Mouse (Mus musculus): ENCODE results near the gene Umad1. TPM values are rescaled to one million over a fixed set of nuclear protein-coding genes. Genes with fewer than 3 reads are reported as not detected.

Umad1 gene
- polyA plus RNA-seq, 1 experiment from 2014 or later = 60.0 TPM

- no peak overlapping the region for H3K27ac ChIP-seq (ENCODE audit: low read depth, low read length)
- H3K4me1 ChIP-seq (ENCODE audit: control insufficient read depth, insufficient read depth, low read length) = no peaks in the 10 kb centered on the region
- no peaks in the 10 kb centered on the region for H3K27me3 ChIP-seq (ENCODE audit: control insufficient read depth, insufficient read depth, low read length)
- ATAC-seq (ENCODE audit: low read depth) = no peak
- no peak overlapping the region for H3K9ac ChIP-seq (replicated peaks; ENCODE audit: low read depth, low read length)
- no peaks in the 10 kb centered on the region for H3K36me3 ChIP-seq (ENCODE audit: control insufficient read depth, insufficient read depth, low read length)
- H3K9me3 ChIP-seq (ENCODE audit: control insufficient read depth, low read length) = no peaks in the 10 kb centered on the region
- H3K4me2 ChIP-seq (ENCODE audit: low read depth, low read length) = no peak overlapping the region
- H3K4me3 ChIP-seq (ENCODE audit: low read depth, low read length) = no peak overlapping the region
- WGBS = 90% methylated on average over 5 of the region's 5 CpGs
Measured at GRCm38 (mm10) chr6:8465985-8466384, 206.9 kb downstream of the Umad1 start.

DNA sequence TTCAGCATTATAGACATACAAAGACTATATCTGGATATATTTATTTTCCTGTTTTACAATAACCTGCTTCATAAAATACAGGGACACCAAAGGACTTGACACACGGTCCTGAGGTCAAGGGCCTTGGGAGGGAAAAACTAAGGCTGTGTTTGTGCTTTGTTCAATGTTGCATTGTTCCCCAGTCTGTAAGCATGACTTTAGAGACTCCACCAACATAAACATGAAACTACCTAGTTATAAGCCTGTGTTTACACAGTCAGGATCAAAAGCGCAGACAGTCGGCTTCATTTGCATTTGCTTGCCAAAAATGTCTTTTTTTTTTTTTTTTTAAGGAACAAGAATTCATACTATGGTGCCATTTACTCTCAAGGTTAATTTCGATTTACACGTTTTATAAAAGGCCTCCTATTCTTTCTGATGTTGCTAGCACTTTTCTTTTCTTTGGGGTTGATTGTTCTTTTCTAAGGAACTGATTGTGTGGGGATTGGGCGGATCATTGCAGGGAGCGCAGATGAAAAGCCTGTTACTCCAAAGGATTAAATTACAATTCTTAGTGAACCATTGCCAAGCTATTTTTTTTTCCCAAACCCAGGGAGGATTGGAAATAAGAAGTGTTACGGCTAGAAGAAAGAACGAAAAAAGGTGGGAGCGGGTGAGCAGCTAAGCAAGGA is 208.7 kb downstream of the Umad1 start:
- no peaks in the 10 kb centered on the region for H3K36me3 ChIP-seq (ENCODE audit: control insufficient read depth, insufficient read depth, low read length)
- no peaks in the 10 kb centered on the region for H3K9me3 ChIP-seq (ENCODE audit: control insufficient read depth, low read length)
- H3K27ac ChIP-seq (ENCODE audit: low read depth, low read length) = no peak overlapping the region
- H3K4me2 ChIP-seq (ENCODE audit: low read depth, low read length) = no peak overlapping the region
- 34% methylated on average over 10 of the region's 10 CpGs for WGBS
- H3K4me1 ChIP-seq (ENCODE audit: control insufficient read depth, insufficient read depth, low read length) = no peaks in the 10 kb centered on the region
- no peak for ATAC-seq (ENCODE audit: low read depth)
- H3K27me3 ChIP-seq (ENCODE audit: control insufficient read depth, insufficient read depth, low read length) = no peaks in the 10 kb centered on the region
- no peak overlapping the region for H3K4me3 ChIP-seq (ENCODE audit: low read depth, low read length)
- no peak overlapping the region for H3K9ac ChIP-seq (replicated peaks; ENCODE audit: low read depth, low read length)

DNA sequence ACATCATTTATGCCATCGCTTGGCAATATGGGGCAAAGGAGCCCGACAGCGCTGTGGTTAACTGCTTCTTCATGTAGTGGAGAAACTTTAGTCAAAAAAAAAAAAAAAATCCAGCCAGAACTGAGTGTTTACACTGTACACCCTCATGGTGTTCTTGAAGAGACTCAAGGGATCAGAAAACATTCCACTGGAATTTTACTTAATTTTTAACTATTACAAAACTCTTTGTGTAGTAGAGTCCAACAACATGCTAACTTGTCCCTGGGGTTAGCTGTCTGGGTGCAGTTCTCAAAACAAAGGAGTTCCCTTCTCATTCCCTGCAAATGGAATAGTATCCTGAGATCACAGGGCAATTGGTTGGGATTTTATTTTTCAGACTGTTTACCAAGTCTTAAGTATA is 210.8 kb downstream of the Umad1 start:
- Histone ChIP-seq H3K9ac (replicated peaks; ENCODE audit: low read depth, low read length) (no peak overlapping the region), H3K27ac (ENCODE audit: low read depth, low read length) (no peak overlapping the region), H3K4me2 (ENCODE audit: low read depth, low read length) (no peak overlapping the region), H3K4me3 (ENCODE audit: low read depth, low read length) (no peak overlapping the region), H3K36me3 (ENCODE audit: control insufficient read depth, insufficient read depth, low read length) (no peaks in the 10 kb centered on the region), H3K9me3 (ENCODE audit: control insufficient read depth, low read length) (no peaks in the 10 kb centered on the region), H3K27me3 (ENCODE audit: control insufficient read depth, insufficient read depth, low read length) (no peaks in the 10 kb centered on the region), H3K4me1 (ENCODE audit: control insufficient read depth, insufficient read depth, low read length) (no peaks in the 10 kb centered on the region)
- no peak for ATAC-seq (ENCODE audit: low read depth)
- WGBS = 94% methylated on average over 3 of the region's 3 CpGs

DNA sequence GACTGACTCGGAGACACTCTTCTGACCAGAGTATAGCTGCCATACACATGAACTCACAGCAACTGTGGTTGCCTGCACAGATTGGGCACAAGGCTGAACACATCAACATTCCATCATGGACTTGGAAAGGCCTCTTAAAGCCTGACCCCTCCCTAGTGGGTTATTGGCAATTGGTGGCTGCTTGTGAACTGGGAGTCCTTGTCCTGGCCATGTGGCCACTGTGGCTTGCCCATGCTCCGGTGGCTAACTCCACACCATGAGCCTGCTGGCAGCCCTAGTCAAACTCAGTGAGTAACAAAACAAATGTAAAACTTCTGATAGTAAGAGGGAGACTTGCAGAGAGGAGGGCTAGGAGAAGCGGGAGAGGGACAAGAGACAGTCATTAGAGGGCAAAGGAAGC is 213.0 kb downstream of the Umad1 start:
- ATAC-seq (ENCODE audit: low read depth) = no peak
- Histone ChIP-seq H3K27me3 (ENCODE audit: control insufficient read depth, insufficient read depth, low read length) (no peaks in the 10 kb centered on the region), H3K36me3 (ENCODE audit: control insufficient read depth, insufficient read depth, low read length) (no peaks in the 10 kb centered on the region), H3K4me2 (ENCODE audit: low read depth, low read length) (no peak overlapping the region), H3K4me1 (ENCODE audit: control insufficient read depth, insufficient read depth, low read length) (no peaks in the 10 kb centered on the region), H3K9me3 (ENCODE audit: control insufficient read depth, low read length) (no peaks in the 10 kb centered on the region), H3K9ac (replicated peaks; ENCODE audit: low read depth, low read length) (no peak overlapping the region), H3K27ac (ENCODE audit: low read depth, low read length) (no peak overlapping the region), H3K4me3 (ENCODE audit: low read depth, low read length) (no peak overlapping the region)
- WGBS = 88% methylated on average over 3 of the region's 3 CpGs

DNA sequence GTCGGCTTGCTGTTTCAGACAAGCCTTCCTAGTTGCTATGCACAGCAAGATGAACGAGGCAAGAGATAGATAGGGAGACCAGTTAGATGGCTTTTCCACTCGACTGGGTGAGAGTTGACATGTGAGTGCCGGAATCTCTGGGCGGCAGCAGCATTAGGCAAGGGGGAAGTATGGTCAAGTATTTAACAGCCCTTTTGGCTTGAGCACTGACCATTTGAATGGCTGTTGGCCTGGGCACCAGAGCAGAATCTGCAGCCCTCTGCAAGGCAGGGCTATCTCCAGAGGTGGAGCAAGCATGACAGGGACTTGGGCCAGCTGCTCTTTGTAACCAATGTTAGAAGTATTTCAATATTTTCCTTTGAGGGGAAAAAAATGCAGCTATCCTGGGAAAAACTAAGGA is 213.8 kb downstream of the Umad1 start:
- H3K9me3 ChIP-seq (ENCODE audit: control insufficient read depth, low read length) = no peaks in the 10 kb centered on the region
- no peak overlapping the region for H3K4me3 ChIP-seq (ENCODE audit: low read depth, low read length)
- H3K4me2 ChIP-seq (ENCODE audit: low read depth, low read length) = no peak overlapping the region
- H3K36me3 ChIP-seq (ENCODE audit: control insufficient read depth, insufficient read depth, low read length) = no peaks in the 10 kb centered on the region
- H3K27ac ChIP-seq (ENCODE audit: low read depth, low read length) = no peak overlapping the region
- H3K9ac ChIP-seq (replicated peaks; ENCODE audit: low read depth, low read length) = no peak overlapping the region
- H3K27me3 ChIP-seq (ENCODE audit: control insufficient read depth, insufficient read depth, low read length) = no peaks in the 10 kb centered on the region
- no peak for ATAC-seq (ENCODE audit: low read depth)
- 80% methylated on average over 5 of the region's 5 CpGs for WGBS
- H3K4me1 ChIP-seq (ENCODE audit: control insufficient read depth, insufficient read depth, low read length) = no peaks in the 10 kb centered on the region

DNA sequence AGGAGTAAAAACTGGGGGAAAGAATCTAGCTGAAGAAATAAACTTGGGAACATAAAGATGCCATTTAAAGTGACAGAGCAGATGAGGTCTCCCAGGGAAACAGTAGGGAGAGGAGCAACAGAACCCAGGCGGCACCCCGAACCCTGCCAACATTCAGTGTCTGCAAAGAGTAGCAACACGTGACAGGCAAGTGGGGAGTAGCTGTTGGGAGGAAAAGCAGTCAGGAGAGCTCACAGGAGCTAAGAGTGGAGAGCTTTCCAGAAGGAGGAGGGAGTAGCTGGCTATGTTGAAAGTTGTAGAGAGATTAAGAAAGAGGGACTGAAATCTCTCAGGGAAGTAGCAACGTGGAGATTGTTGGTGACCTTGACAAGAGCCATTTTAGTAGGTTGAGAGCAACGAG is 214.4 kb downstream of the Umad1 start:
- WGBS = 68% methylated on average over 5 of the region's 5 CpGs

GRCm38 (mm10) chr6:8474316-8474715 is 215.2 kb downstream of the Umad1 start:
- H3K9me3 ChIP-seq (ENCODE audit: control insufficient read depth, low read length) = no peaks in the 10 kb centered on the region
- no peak overlapping the region for H3K4me3 ChIP-seq (ENCODE audit: low read depth, low read length)
- H3K27ac ChIP-seq (ENCODE audit: low read depth, low read length) = no peak overlapping the region
- no peak for ATAC-seq (ENCODE audit: low read depth)
- H3K36me3 ChIP-seq (ENCODE audit: control insufficient read depth, insufficient read depth, low read length) = no peaks in the 10 kb centered on the region
- no peaks in the 10 kb centered on the region for H3K4me1 ChIP-seq (ENCODE audit: control insufficient read depth, insufficient read depth, low read length)
- H3K4me2 ChIP-seq (ENCODE audit: low read depth, low read length) = no peak overlapping the region
- H3K27me3 ChIP-seq (ENCODE audit: control insufficient read depth, insufficient read depth, low read length) = no peaks in the 10 kb centered on the region
- no peak overlapping the region for H3K9ac ChIP-seq (replicated peaks; ENCODE audit: low read depth, low read length)
- 83% methylated on average over 3 of the region's 3 CpGs for WGBS

More for the DNA sequence above, 214.4 kb downstream of the Umad1 start:
- H3K4me1 ChIP-seq (ENCODE audit: control insufficient read depth, insufficient read depth, low read length) = no peaks in the 10 kb centered on the region
- H3K9me3 ChIP-seq (ENCODE audit: control insufficient read depth, low read length) = no peaks in the 10 kb centered on the region
- H3K27ac ChIP-seq (ENCODE audit: low read depth, low read length) = no peak overlapping the region
- H3K4me3 ChIP-seq (ENCODE audit: low read depth, low read length) = no peak overlapping the region
- no peaks in the 10 kb centered on the region for H3K27me3 ChIP-seq (ENCODE audit: control insufficient read depth, insufficient read depth, low read length)
- no peak overlapping the region for H3K4me2 ChIP-seq (ENCODE audit: low read depth, low read length)
- H3K9ac ChIP-seq (replicated peaks; ENCODE audit: low read depth, low read length) = no peak overlapping the region
- no peak for ATAC-seq (ENCODE audit: low read depth)
- no peaks in the 10 kb centered on the region for H3K36me3 ChIP-seq (ENCODE audit: control insufficient read depth, insufficient read depth, low read length)

- Histone ChIP-seq H3K4me3 (ENCODE audit: low read depth, low read length) (no peak overlapping the region), H3K4me1 (ENCODE audit: control insufficient read depth, insufficient read depth, low read length) (no peaks in the 10 kb centered on the region), H3K4me2 (ENCODE audit: low read depth, low read length) (no peak overlapping the region), H3K9ac (replicated peaks; ENCODE audit: low read depth, low read length) (no peak overlapping the region), H3K9me3 (ENCODE audit: control insufficient read depth, low read length) (no peaks in the 10 kb centered on the region), H3K27ac (ENCODE audit: low read depth, low read length) (no peak overlapping the region), H3K27me3 (ENCODE audit: control insufficient read depth, insufficient read depth, low read length) (no peaks in the 10 kb centered on the region), H3K36me3 (ENCODE audit: control insufficient read depth, insufficient read depth, low read length) (no peaks in the 10 kb centered on the region)
- whole genome bisulfite sequencing = 96% methylated on average over 4 of the region's 4 CpGs
- no peak for ATAC-seq (ENCODE audit: low read depth)
Measured at GRCm38 (mm10) chr6:8474820-8475219, 215.7 kb downstream of the Umad1 start.

- H3K27me3 ChIP-seq (ENCODE audit: control insufficient read depth, insufficient read depth, low read length) = no peaks in the 10 kb centered on the region
- no peak for ATAC-seq (ENCODE audit: low read depth)
- no peak overlapping the region for H3K4me3 ChIP-seq (ENCODE audit: low read depth, low read length)
- H3K4me1 ChIP-seq (ENCODE audit: control insufficient read depth, insufficient read depth, low read length) = no peaks in the 10 kb centered on the region
- H3K9me3 ChIP-seq (ENCODE audit: control insufficient read depth, low read length) = no peaks in the 10 kb centered on the region
- H3K36me3 ChIP-seq (ENCODE audit: control insufficient read depth, insufficient read depth, low read length) = no peaks in the 10 kb centered on the region
- no peak overlapping the region for H3K27ac ChIP-seq (ENCODE audit: low read depth, low read length)
- 55% methylated on average over 1 of the region's 1 CpGs for WGBS
- H3K9ac ChIP-seq (replicated peaks; ENCODE audit: low read depth, low read length) = no peak overlapping the region
- no peak overlapping the region for H3K4me2 ChIP-seq (ENCODE audit: low read depth, low read length)
Measured at GRCm38 (mm10) chr6:8479176-8479575, 220.1 kb downstream of the Umad1 start.

Measured in neural tube, embryonic 14.5 days (tissue).